Mouse (Mus musculus) heart, postnatal 0 days (tissue): Measurements from ENCODE around the gene Entpd8.

Source experiments
- CTCF ChIP-seq: IDR thresholded peaks from 2 replicates; pipeline ENCODE4 v1.5.1; 2016; ENCODE audit warnings: antibody characterized with exemption, control low read depth, low read depth
- EP300 ChIP-seq: IDR thresholded peaks from 2 replicates; pipeline ENCODE4 v1.6.1; 2016; ENCODE audit warnings: antibody characterized with exemption, low read depth

- TF ChIP-seq CTCF (no peak), EP300 (no peak)
Observed at GRCm38 (mm10) chr2:25106045-25106444, 25.9 kb downstream of the Entpd8 start.
